Mouse (Mus musculus) forebrain, embryonic 15.5 days (tissue): Measurements from ENCODE around the gene Pnkp. TPM values are rescaled to one million over a fixed set of nuclear protein-coding genes. Genes with fewer than 3 reads are reported as not detected.

ENCODE experiments used
- ATAC-seq: fragments of 200-750 bp; cut with Nextera tagmentation; replicated peaks from 2 replicates; pipeline ENCODE4 v1.8.0; 2017; ENCODE audit warnings: mild to moderate bottlenecking, moderate TSS enrichment, moderate library complexity
- H3K27ac ChIP-seq: fragments of 300-500 bp; sonication (generic); replicated peaks from 2 replicates; pipeline ENCODE4 v1.5.1; 2015; ENCODE audit warnings: mild to moderate bottlenecking, inconsistent platforms
- H3K27me3 ChIP-seq: fragments of 300-500 bp; sonication (generic); 2 replicates; pipeline ENCODE4 v1.6.1; 2015; ENCODE audit warnings: inconsistent platforms
- H3K36me3 ChIP-seq: fragments of 300-500 bp; sonication (generic); 2 replicates; pipeline ENCODE4 v1.6.1; 2015; ENCODE audit warnings: mild to moderate bottlenecking, inconsistent platforms
- H3K4me1 ChIP-seq: fragments of 300-500 bp; sonication (generic); 2 replicates; pipeline ENCODE4 v1.6.1; 2015; ENCODE audit warnings: inconsistent platforms
- H3K4me2 ChIP-seq: fragments of 300-500 bp; sonication (generic); replicated peaks from 2 replicates; pipeline ENCODE4 v1.6.1; 2015; ENCODE audit warnings: mild to moderate bottlenecking, inconsistent platforms
- H3K4me3 ChIP-seq: fragments of 300-500 bp; sonication (generic); 2 replicates; pipeline ENCODE4 v1.5.1; 2015; ENCODE audit warnings: mild to moderate bottlenecking, inconsistent platforms
- H3K9ac ChIP-seq: fragments of 300-500 bp; sonication (generic); replicated peaks from 2 replicates; pipeline ENCODE4 v1.6.1; 2015; ENCODE audit warnings: mild to moderate bottlenecking, inconsistent platforms
- H3K9me3 ChIP-seq: fragments of 300-500 bp; sonication (generic); 2 replicates; pipeline ENCODE4 v1.6.1; 2016; ENCODE audit warnings: inconsistent platforms
- WGBS: fragments of 180-500 bp; shearing (Covaris S2); methylation state at CpG from one replicate; pipeline ENCODE4 v1.1.7; 2015; ENCODE audit warnings: mixed read lengths; 5-methylcytosine and 5-hydroxymethylcytosine counted together
- polyA plus RNA-seq: library from polyadenylated mRNA; unstranded; fragments of >200 nt; fragmentation: Nextera tagmentation; extraction: Ambion mirVana; gene quantifications from 2 replicates; pipeline ENCODE4 v1.2.1, GENCODE M21; 2015

Pnkp gene
- polyA plus RNA-seq, 1 experiment from 2014 or later, result 32.1 TPM

GRCm38 (mm10) chr7:44835373-44836015 lies 21.4 kb upstream of the Pnkp start:
- 90% methylated on average over 1 of the region's 1 CpGs for WGBS
- H3K36me3 ChIP-seq, result peaks cover 20% of the 10 kb centered on the region
- H3K27ac ChIP-seq, result no peak overlapping the region
- no peak for ATAC-seq
- no peak overlapping the region for H3K4me3 ChIP-seq
- H3K4me1 ChIP-seq, result peaks cover 13% of the 10 kb centered on the region
- H3K9ac ChIP-seq, result no peak overlapping the region
- H3K9me3 ChIP-seq, result no peaks in the 10 kb centered on the region
- no peak overlapping the region for H3K4me2 ChIP-seq
- peaks cover 20% of the 10 kb centered on the region for H3K27me3 ChIP-seq

GRCm38 (mm10) chr7:44836016-44836404 lies 20.9 kb upstream of the Pnkp start:
- Histone ChIP-seq H3K9me3 (no peaks in the 10 kb centered on the region), H3K27me3 (peaks cover 24% of the 10 kb centered on the region), H3K4me1 (peaks cover 13% of the 10 kb centered on the region), H3K27ac (no peak overlapping the region), H3K4me3 (no peak overlapping the region), H3K9ac (no peak overlapping the region), H3K36me3 (peaks cover 19% of the 10 kb centered on the region), H3K4me2 (no peak overlapping the region)
- no peak for ATAC-seq
- 51% methylated on average over 3 of the region's 3 CpGs for WGBS

GRCm38 (mm10) chr7:44836423-44837053 lies 20.4 kb upstream of the Pnkp start:
- no peak overlapping the region for H3K27ac ChIP-seq
- H3K9ac ChIP-seq, result no peak overlapping the region
- peaks cover 15% of the 10 kb centered on the region for H3K36me3 ChIP-seq
- no peak overlapping the region for H3K4me2 ChIP-seq
- peaks cover 24% of the 10 kb centered on the region for H3K27me3 ChIP-seq
- no peak overlapping the region for H3K4me3 ChIP-seq
- no peak for ATAC-seq
- WGBS, result 86% methylated on average over 9 of the region's 9 CpGs
- no peaks in the 10 kb centered on the region for H3K9me3 ChIP-seq
- H3K4me1 ChIP-seq, result peaks cover 13% of the 10 kb centered on the region

DNA sequence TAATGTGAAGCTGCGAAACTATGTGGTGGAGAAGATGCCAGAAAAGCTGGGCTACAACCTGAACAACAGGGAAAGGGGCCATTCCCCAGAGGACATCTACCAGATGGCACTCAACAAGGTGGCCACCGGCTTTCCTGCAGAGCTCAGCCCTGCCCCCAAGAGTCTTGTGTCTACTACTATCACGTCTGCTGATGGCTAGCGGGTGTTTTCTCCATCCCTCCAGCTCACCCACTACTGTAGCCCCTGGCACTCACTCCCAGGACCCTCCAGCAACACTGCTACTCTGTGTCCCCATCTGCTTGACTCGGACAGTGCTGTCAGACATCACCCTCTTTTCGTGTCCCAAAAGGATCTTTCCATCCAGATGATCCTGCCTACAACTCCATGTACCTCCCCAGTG lies 18.9 kb upstream of the Pnkp start:
- Histone ChIP-seq H3K4me3 (no peak overlapping the region), H3K9me3 (no peaks in the 10 kb centered on the region), H3K36me3 (peaks cover 23% of the 10 kb centered on the region), H3K9ac (no peak overlapping the region), H3K4me2 (no peak overlapping the region), H3K4me1 (peaks cover 13% of the 10 kb centered on the region), H3K27me3 (peaks cover 24% of the 10 kb centered on the region), H3K27ac (no peak overlapping the region)
- no peak for ATAC-seq
- 84% methylated on average over 6 of the region's 6 CpGs for WGBS

DNA sequence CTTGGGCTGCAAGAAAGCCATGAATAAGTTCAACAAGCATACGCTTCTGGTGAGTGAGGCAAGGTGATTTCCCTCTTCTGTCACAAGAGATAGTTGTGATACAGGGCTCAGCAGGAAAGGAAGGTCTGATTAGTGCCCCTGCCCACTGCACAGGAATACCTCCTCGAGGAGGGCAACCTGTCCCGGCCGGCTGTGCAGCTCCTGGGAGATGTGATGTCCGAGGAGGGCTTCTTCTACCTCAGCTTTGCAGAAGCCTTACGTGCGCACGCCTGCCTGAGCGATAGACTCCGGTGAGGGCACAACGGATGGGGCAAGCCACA lies 17.8 kb upstream of the Pnkp start:
- H3K9me3 ChIP-seq, result no peaks in the 10 kb centered on the region
- peak overlapping the region; percentile 49 for H3K4me2 ChIP-seq
- H3K27ac ChIP-seq, result no peak overlapping the region
- H3K27me3 ChIP-seq, result peaks cover 24% of the 10 kb centered on the region
- H3K9ac ChIP-seq, result peak overlapping the region; percentile 38
- peaks cover 13% of the 10 kb centered on the region for H3K4me1 ChIP-seq
- peak overlapping the region; percentile 34 for H3K4me3 ChIP-seq
- H3K36me3 ChIP-seq, result peaks cover 33% of the 10 kb centered on the region
- ATAC-seq, result no peak
- WGBS, result 28% methylated on average over 11 of the region's 11 CpGs

DNA sequence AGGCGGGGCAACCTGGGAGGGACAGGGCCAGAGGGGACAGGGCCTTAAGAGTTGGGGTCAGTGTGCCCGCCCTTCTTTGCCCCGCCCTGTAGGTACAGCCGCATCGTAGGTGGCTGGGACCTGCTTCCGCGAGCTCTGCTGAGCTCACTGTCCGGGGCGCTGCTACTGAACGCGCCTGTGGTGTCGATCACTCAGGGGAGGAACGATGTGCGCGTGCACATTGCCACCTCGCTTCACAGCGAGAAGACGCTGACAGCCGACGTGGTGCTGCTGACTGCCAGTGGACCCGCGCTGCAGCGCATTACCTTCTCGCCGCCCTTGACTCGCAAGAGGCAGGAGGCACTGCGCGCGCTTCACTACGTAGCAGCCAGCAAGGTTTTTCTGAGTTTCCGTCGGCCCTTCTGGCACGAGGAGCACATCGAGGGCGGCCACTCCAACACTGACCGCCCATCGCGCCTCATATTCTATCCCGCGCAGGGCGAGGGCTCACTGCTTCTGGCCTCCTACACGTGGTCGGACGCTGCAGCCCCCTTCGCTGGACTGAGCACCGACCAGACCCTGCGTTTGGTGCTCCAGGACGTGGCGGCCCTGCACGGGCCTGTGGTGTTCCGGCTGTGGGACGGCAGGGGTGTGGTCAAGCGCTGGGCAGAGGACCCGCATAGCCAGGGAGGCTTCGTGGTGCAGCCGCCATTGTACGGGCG lies 17.3 kb upstream of the Pnkp start:
- Histone ChIP-seq H3K9ac (peak overlapping the region; percentile 38), H3K36me3 (peaks cover 39% of the 10 kb centered on the region), H3K4me2 (peak overlapping the region; percentile 49), H3K4me3 (peak overlapping the region; percentile 34), H3K27me3 (peaks cover 24% of the 10 kb centered on the region), H3K9me3 (no peaks in the 10 kb centered on the region), H3K27ac (no peak overlapping the region), H3K4me1 (peaks cover 13% of the 10 kb centered on the region)
- WGBS, result 1% methylated on average over 58 of the region's 58 CpGs
- peak; percentile 67 for ATAC-seq

DNA sequence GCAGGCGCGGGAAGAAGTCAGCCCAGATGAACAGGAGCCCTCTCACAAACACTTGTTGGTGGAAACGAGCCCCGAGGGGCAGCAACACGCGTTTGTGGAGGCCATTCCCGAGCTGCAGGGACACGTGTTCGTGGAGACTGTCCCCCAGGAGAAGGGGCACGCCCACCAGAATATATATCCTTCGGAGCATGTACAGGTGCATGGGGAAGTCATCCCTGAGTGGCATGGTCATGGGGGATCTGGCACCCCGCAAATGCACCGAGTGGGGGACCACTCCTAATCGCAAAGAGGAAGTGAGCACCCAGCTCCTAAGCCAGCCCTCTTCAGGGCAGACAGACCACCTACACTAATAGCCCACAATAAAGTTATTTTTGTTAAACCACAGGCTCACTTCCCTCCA lies 16.5 kb upstream of the Pnkp start:
- peaks cover 24% of the 10 kb centered on the region for H3K27me3 ChIP-seq
- H3K36me3 ChIP-seq, result peaks cover 46% of the 10 kb centered on the region
- ATAC-seq, result no peak
- H3K9ac ChIP-seq, result no peak overlapping the region
- H3K4me2 ChIP-seq, result peak overlapping the region; percentile 49; the same call in 1 of the 2 replicates
- no peaks in the 10 kb centered on the region for H3K9me3 ChIP-seq
- H3K27ac ChIP-seq, result no peak overlapping the region
- 58% methylated on average over 14 of the region's 14 CpGs for WGBS
- 0 out of 2 replicates have a peak overlapping the region, but pooled peaks have one; percentile 34 for H3K4me3 ChIP-seq
- peaks cover 13% of the 10 kb centered on the region for H3K4me1 ChIP-seq

GRCm38 (mm10) chr7:44841825-44842463 lies 15.0 kb upstream of the Pnkp start:
- Histone ChIP-seq H3K9ac (no peak overlapping the region), H3K4me2 (no peak overlapping the region), H3K9me3 (no peaks in the 10 kb centered on the region), H3K27ac (no peak overlapping the region), H3K36me3 (peaks cover 60% of the 10 kb centered on the region), H3K27me3 (peaks cover 24% of the 10 kb centered on the region), H3K4me3 (no peak overlapping the region), H3K4me1 (peaks cover 17% of the 10 kb centered on the region)
- 93% methylated on average over 8 of the region's 8 CpGs for WGBS
- no peak for ATAC-seq

GRCm38 (mm10) chr7:44845006-44845405 lies 11.9 kb upstream of the Pnkp start:
- peaks cover 60% of the 10 kb centered on the region for H3K36me3 ChIP-seq
- 93% methylated on average over 10 of the region's 10 CpGs for WGBS
- H3K4me2 ChIP-seq, result no peak overlapping the region
- peaks cover 9% of the 10 kb centered on the region for H3K27me3 ChIP-seq
- no peaks in the 10 kb centered on the region for H3K9me3 ChIP-seq
- H3K4me1 ChIP-seq, result peaks cover 19% of the 10 kb centered on the region
- H3K4me3 ChIP-seq, result no peak overlapping the region
- H3K9ac ChIP-seq, result no peak overlapping the region
- ATAC-seq, result no peak
- H3K27ac ChIP-seq, result no peak overlapping the region

GRCm38 (mm10) chr7:44846804-44847203 lies 10.1 kb upstream of the Pnkp start:
- H3K36me3 ChIP-seq, result peaks cover 50% of the 10 kb centered on the region

GRCm38 (mm10) chr7:44847772-44848171 lies 9.2 kb upstream of the Pnkp start:
- peak overlapping the region; percentile 53 for H3K9ac ChIP-seq
- H3K27me3 ChIP-seq, result no peaks in the 10 kb centered on the region
- H3K4me1 ChIP-seq, result peaks cover 28% of the 10 kb centered on the region
- peaks cover 40% of the 10 kb centered on the region for H3K36me3 ChIP-seq
- peak overlapping the region; percentile 60 for H3K4me2 ChIP-seq
- H3K4me3 ChIP-seq, result peak overlapping the region; percentile 78
- 77% methylated on average over 5 of the region's 5 CpGs for WGBS
- ATAC-seq, result no peak
- no peaks in the 10 kb centered on the region for H3K9me3 ChIP-seq
- peak overlapping the region; percentile 100 for H3K27ac ChIP-seq

More at GRCm38 (mm10) chr7:44846804-44847203, 10.1 kb upstream of the Pnkp start:
- no peak overlapping the region for H3K27ac ChIP-seq
- no peaks in the 10 kb centered on the region; the same call in 1 of the 2 replicates for H3K27me3 ChIP-seq
- peaks cover 28% of the 10 kb centered on the region for H3K4me1 ChIP-seq
- H3K4me2 ChIP-seq, result no peak overlapping the region
- ATAC-seq, result no peak
- H3K4me3 ChIP-seq, result no peak overlapping the region
- 87% methylated on average over 7 of the region's 7 CpGs for WGBS
- no peak overlapping the region for H3K9ac ChIP-seq
- no peaks in the 10 kb centered on the region for H3K9me3 ChIP-seq
